Mouse (Mus musculus): ENCODE measurements around the gene Lsmem1. TPM values are rescaled to one million over a fixed set of nuclear protein-coding genes. Genes with fewer than 3 reads are reported as not detected.

Gene Lsmem1
- polyA plus RNA-seq, 1 experiment from 2014 or later = 36.4 TPM

DNA sequence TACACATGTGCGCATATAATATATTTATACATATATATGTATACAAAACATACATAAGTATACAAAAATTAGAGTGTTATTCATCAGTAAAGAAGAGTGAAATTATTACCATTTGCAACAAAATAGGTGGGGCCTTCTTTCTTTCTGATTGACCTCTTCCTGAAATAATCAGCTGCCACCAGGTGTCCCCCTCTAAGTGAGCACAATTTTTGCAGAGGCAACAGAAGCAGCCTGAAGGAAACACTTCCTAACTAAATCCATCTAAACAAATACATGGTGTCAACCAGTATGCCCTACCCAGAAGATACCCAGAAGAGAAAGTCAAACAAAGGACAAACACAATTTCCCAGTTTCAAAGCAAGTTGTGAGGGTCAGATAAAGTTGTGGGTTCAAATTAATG, 29.6 kb downstream of the Lsmem1 start:
- H3K36me3 ChIP-seq (ENCODE audit: control insufficient read depth, insufficient read depth) = peaks cover 4% of the 10 kb centered on the region; the same call in 1 of the 2 replicates
- no peaks in the 10 kb centered on the region for H3K27me3 ChIP-seq (ENCODE audit: control insufficient read depth, insufficient read depth, low read length)
- no peak overlapping the region for H3K27ac ChIP-seq (ENCODE audit: low read length)
- WGBS = 100% methylated on average over 1 of the region's 1 CpGs
- peaks cover 3% of the 10 kb centered on the region; the same call in 1 of the 2 replicates for H3K4me1 ChIP-seq (ENCODE audit: control insufficient read depth, insufficient read depth, low read length)
- ATAC-seq (replicated peaks; ENCODE audit: extremely low read depth, insufficient read depth, low FRiP score) = no peak
- no peak overlapping the region for H3K9ac ChIP-seq (ENCODE audit: low read length)
- H3K4me3 ChIP-seq (ENCODE audit: low read length) = no peak overlapping the region
- H3K9me3 ChIP-seq (replicated peaks; ENCODE audit: control insufficient read depth, low read length) = no peaks in the 10 kb centered on the region
- no peak overlapping the region for H3K4me2 ChIP-seq (ENCODE audit: low read depth, low read length)

GRCm38 (mm10) chr12:40164621-40165020, 34.7 kb downstream of the Lsmem1 start:
- H3K9me3 ChIP-seq (replicated peaks; ENCODE audit: control insufficient read depth, low read length) = no peaks in the 10 kb centered on the region
- peaks cover 3% of the 10 kb centered on the region; the same call in 1 of the 2 replicates for H3K4me1 ChIP-seq (ENCODE audit: control insufficient read depth, insufficient read depth, low read length)
- H3K27me3 ChIP-seq (ENCODE audit: control insufficient read depth, insufficient read depth, low read length) = no peaks in the 10 kb centered on the region
- no peak overlapping the region for H3K4me2 ChIP-seq (ENCODE audit: low read depth, low read length)
- H3K9ac ChIP-seq (ENCODE audit: low read length) = no peak overlapping the region
- WGBS = 4% methylated on average over 2 of the region's 2 CpGs
- no peak overlapping the region for H3K27ac ChIP-seq (ENCODE audit: low read length)
- no peak overlapping the region for H3K4me3 ChIP-seq (ENCODE audit: low read length)
- H3K36me3 ChIP-seq (ENCODE audit: control insufficient read depth, insufficient read depth) = no peaks in the 10 kb centered on the region
- no peak for ATAC-seq (replicated peaks; ENCODE audit: extremely low read depth, insufficient read depth, low FRiP score)

GRCm38 (mm10) chr12:40160777-40161176, 38.5 kb downstream of the Lsmem1 start:
- H3K4me2 ChIP-seq (ENCODE audit: low read depth, low read length) = no peak overlapping the region
- H3K27me3 ChIP-seq (ENCODE audit: control insufficient read depth, insufficient read depth, low read length) = no peaks in the 10 kb centered on the region
- no peak overlapping the region for H3K4me3 ChIP-seq (ENCODE audit: low read length)
- no peaks in the 10 kb centered on the region for H3K4me1 ChIP-seq (ENCODE audit: control insufficient read depth, insufficient read depth, low read length)
- WGBS = 72% methylated on average over 2 of the region's 2 CpGs
- ATAC-seq (replicated peaks; ENCODE audit: extremely low read depth, insufficient read depth, low FRiP score) = no peak
- H3K9me3 ChIP-seq (replicated peaks; ENCODE audit: control insufficient read depth, low read length) = no peaks in the 10 kb centered on the region
- H3K36me3 ChIP-seq (ENCODE audit: control insufficient read depth, insufficient read depth) = no peaks in the 10 kb centered on the region
- no peak overlapping the region for H3K9ac ChIP-seq (ENCODE audit: low read length)
- H3K27ac ChIP-seq (ENCODE audit: low read length) = no peak overlapping the region

- H3K9ac ChIP-seq (ENCODE audit: low read length) = no peak overlapping the region
- no peak overlapping the region for H3K4me2 ChIP-seq (ENCODE audit: low read depth, low read length)
- no peak for ATAC-seq (replicated peaks; ENCODE audit: extremely low read depth, insufficient read depth, low FRiP score)
- WGBS = 84% methylated on average over 6 of the region's 6 CpGs
- H3K27ac ChIP-seq (ENCODE audit: low read length) = no peak overlapping the region
- H3K9me3 ChIP-seq (replicated peaks; ENCODE audit: control insufficient read depth, low read length) = no peaks in the 10 kb centered on the region
- H3K4me3 ChIP-seq (ENCODE audit: low read length) = no peak overlapping the region
- H3K36me3 ChIP-seq (ENCODE audit: control insufficient read depth, insufficient read depth) = no peaks in the 10 kb centered on the region
- H3K27me3 ChIP-seq (ENCODE audit: control insufficient read depth, insufficient read depth, low read length) = no peaks in the 10 kb centered on the region
- H3K4me1 ChIP-seq (ENCODE audit: control insufficient read depth, insufficient read depth, low read length) = no peaks in the 10 kb centered on the region
Observed at GRCm38 (mm10) chr12:40154188-40154587, 45.1 kb downstream of the Lsmem1 start.

DNA sequence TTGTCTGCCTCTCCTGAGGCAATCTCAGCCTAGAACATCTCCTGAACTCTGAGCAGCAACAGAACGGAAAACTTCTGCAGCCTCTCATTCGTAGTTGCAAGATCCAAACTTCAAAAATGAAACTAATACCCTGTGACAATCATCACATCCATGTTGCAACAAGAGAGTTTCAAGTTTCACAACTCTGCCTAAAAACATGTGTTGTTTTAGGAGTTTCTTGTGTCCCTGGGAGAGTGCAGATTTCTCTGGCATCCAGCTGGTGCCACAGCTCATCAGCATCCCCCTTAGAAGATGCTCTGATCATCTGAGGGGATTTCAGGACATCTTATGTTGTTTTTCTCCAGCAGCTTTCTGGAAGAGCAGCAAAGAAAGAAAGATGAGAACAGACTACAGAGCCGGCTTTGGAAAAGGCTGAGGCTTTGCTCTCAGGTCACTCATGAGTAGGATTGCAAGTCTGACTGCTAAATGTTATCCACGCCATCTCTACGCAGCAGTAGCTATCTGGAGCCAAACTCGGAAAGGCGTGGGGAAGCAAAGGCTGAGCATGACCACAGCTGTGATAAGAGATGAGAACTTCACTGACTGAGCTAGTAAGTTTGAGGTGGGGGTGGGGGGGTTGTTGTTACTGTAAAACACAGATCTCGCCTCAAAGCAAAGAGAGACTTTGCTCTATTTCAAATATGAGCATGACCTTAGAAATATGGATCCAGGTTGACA, 46.8 kb downstream of the Lsmem1 start:
- Histone ChIP-seq H3K9me3 (replicated peaks; ENCODE audit: control insufficient read depth, low read length) (no peaks in the 10 kb centered on the region), H3K9ac (ENCODE audit: low read length) (no peak overlapping the region), H3K4me3 (ENCODE audit: low read length) (no peak overlapping the region), H3K27ac (ENCODE audit: low read length) (no peak overlapping the region), H3K36me3 (ENCODE audit: control insufficient read depth, insufficient read depth) (no peaks in the 10 kb centered on the region), H3K4me2 (ENCODE audit: low read depth, low read length) (no peak overlapping the region), H3K4me1 (ENCODE audit: control insufficient read depth, insufficient read depth, low read length) (no peaks in the 10 kb centered on the region), H3K27me3 (ENCODE audit: control insufficient read depth, insufficient read depth, low read length) (no peaks in the 10 kb centered on the region)
- no peak for ATAC-seq (replicated peaks; ENCODE audit: extremely low read depth, insufficient read depth, low FRiP score)
- 60% methylated on average over 8 of the region's 8 CpGs for WGBS

GRCm38 (mm10) chr12:40147319-40147718, 52.0 kb downstream of the Lsmem1 start:
- WGBS = 54% methylated on average over 4 of the region's 4 CpGs
- Histone ChIP-seq H3K4me2 (ENCODE audit: low read depth, low read length) (no peak overlapping the region), H3K9ac (ENCODE audit: low read length) (no peak overlapping the region), H3K27me3 (ENCODE audit: control insufficient read depth, insufficient read depth, low read length) (no peaks in the 10 kb centered on the region), H3K36me3 (ENCODE audit: control insufficient read depth, insufficient read depth) (no peaks in the 10 kb centered on the region), H3K4me1 (ENCODE audit: control insufficient read depth, insufficient read depth, low read length) (no peaks in the 10 kb centered on the region), H3K27ac (ENCODE audit: low read length) (no peak overlapping the region), H3K9me3 (replicated peaks; ENCODE audit: control insufficient read depth, low read length) (no peaks in the 10 kb centered on the region), H3K4me3 (ENCODE audit: low read length) (no peak overlapping the region)
- ATAC-seq (replicated peaks; ENCODE audit: extremely low read depth, insufficient read depth, low FRiP score) = no peak

- no peaks in the 10 kb centered on the region for H3K36me3 ChIP-seq (ENCODE audit: control insufficient read depth, insufficient read depth)
- H3K4me2 ChIP-seq (ENCODE audit: low read depth, low read length) = no peak overlapping the region
- H3K27ac ChIP-seq (ENCODE audit: low read length) = no peak overlapping the region
- no peaks in the 10 kb centered on the region for H3K4me1 ChIP-seq (ENCODE audit: control insufficient read depth, insufficient read depth, low read length)
- H3K4me3 ChIP-seq (ENCODE audit: low read length) = no peak overlapping the region
- 70% methylated on average over 5 of the region's 5 CpGs for WGBS
- no peak overlapping the region for H3K9ac ChIP-seq (ENCODE audit: low read length)
- H3K9me3 ChIP-seq (replicated peaks; ENCODE audit: control insufficient read depth, low read length) = no peaks in the 10 kb centered on the region
- no peak for ATAC-seq (replicated peaks; ENCODE audit: extremely low read depth, insufficient read depth, low FRiP score)
- H3K27me3 ChIP-seq (ENCODE audit: control insufficient read depth, insufficient read depth, low read length) = no peaks in the 10 kb centered on the region
Observed at GRCm38 (mm10) chr12:40146510-40146909, 52.8 kb downstream of the Lsmem1 start.

DNA sequence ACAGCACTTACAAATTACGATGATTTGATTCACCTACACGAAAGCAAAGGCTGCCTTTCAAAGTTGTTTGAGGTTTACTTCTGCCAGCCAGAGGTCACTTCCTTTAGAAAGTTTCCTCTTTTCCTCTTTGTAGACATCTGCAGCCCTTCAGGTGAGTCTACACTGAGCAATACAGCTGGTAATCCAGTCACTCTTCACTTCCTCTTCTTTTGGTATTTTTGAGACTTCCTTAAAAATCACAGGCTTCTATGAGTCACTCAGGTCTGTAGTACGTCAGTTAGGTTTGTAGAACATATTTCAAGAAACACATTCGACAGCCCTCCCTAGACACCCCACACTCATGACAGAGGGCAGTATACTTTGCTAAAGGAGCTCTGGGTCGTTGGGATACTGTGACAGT, 58.6 kb downstream of the Lsmem1 start:
- H3K4me1 ChIP-seq (ENCODE audit: control insufficient read depth, insufficient read depth, low read length) = no peaks in the 10 kb centered on the region
- 0 out of 2 replicates have a peak, but pooled peaks cover 2% of the 10 kb centered on the region for H3K36me3 ChIP-seq (ENCODE audit: control insufficient read depth, insufficient read depth)
- H3K27ac ChIP-seq (ENCODE audit: low read length) = no peak overlapping the region
- no peak overlapping the region for H3K4me2 ChIP-seq (ENCODE audit: low read depth, low read length)
- H3K4me3 ChIP-seq (ENCODE audit: low read length) = no peak overlapping the region
- 63% methylated on average over 5 of the region's 5 CpGs for WGBS
- H3K27me3 ChIP-seq (ENCODE audit: control insufficient read depth, insufficient read depth, low read length) = no peaks in the 10 kb centered on the region
- H3K9me3 ChIP-seq (replicated peaks; ENCODE audit: control insufficient read depth, low read length) = no peaks in the 10 kb centered on the region
- H3K9ac ChIP-seq (ENCODE audit: low read length) = no peak overlapping the region
- no peak for ATAC-seq (replicated peaks; ENCODE audit: extremely low read depth, insufficient read depth, low FRiP score)

GRCm38 (mm10) chr12:40139484-40140245, 59.6 kb downstream of the Lsmem1 start:
- H3K27me3 ChIP-seq (ENCODE audit: control insufficient read depth, insufficient read depth, low read length) = no peaks in the 10 kb centered on the region
- H3K27ac ChIP-seq (ENCODE audit: low read length) = no peak overlapping the region
- H3K4me2 ChIP-seq (ENCODE audit: low read depth, low read length) = no peak overlapping the region
- WGBS = 83% methylated on average over 8 of the region's 8 CpGs
- no peak overlapping the region for H3K4me3 ChIP-seq (ENCODE audit: low read length)
- ATAC-seq (replicated peaks; ENCODE audit: extremely low read depth, insufficient read depth, low FRiP score) = no peak
- no peaks in the 10 kb centered on the region for H3K9me3 ChIP-seq (replicated peaks; ENCODE audit: control insufficient read depth, low read length)
- H3K36me3 ChIP-seq (ENCODE audit: control insufficient read depth, insufficient read depth) = 0 out of 2 replicates have a peak, but pooled peaks cover 2% of the 10 kb centered on the region
- H3K9ac ChIP-seq (ENCODE audit: low read length) = no peak overlapping the region
- H3K4me1 ChIP-seq (ENCODE audit: control insufficient read depth, insufficient read depth, low read length) = no peaks in the 10 kb centered on the region
